Mouse (Mus musculus) layer of hippocampus, adult 2 months (tissue): ENCODE measurements around the gene Pheta2. TPM values are rescaled to one million over a fixed set of nuclear protein-coding genes. Genes with fewer than 3 reads are reported as not detected.

Experiments
- DNase-seq, 2 experiments: peaks; one replicate each; pipeline ENCODE4 v3.0.0; 2022; ENCODE audit warnings: low spot score in 2 of 2
- H3K27ac ChIP-seq: fragments of 200-600 bp; 2 replicates; pipeline ENCODE4 v1.8.1; 2022
- H3K4me3 ChIP-seq: fragments of 200-600 bp; 2 replicates; pipeline ENCODE4 v1.8.1; 2022; ENCODE audit warnings: mild to moderate bottlenecking
- CTCF ChIP-seq: fragments of 200-600 bp; conservative IDR thresholded peaks from 2 replicates; pipeline ENCODE4 v1.8.1; 2022; ENCODE audit warnings: antibody characterized with exemption, mild to moderate bottlenecking, moderate library complexity
- total RNA-seq, 2 experiments: library from RNA; stranded (reverse); gene quantifications; 2 replicates each; pipeline ENCODE4 v1.2.3; 2021

The Pheta2 gene
- total RNA-seq, 2 experiments from 2014 or later, result 0.41 to 0.64 TPM

DNA sequence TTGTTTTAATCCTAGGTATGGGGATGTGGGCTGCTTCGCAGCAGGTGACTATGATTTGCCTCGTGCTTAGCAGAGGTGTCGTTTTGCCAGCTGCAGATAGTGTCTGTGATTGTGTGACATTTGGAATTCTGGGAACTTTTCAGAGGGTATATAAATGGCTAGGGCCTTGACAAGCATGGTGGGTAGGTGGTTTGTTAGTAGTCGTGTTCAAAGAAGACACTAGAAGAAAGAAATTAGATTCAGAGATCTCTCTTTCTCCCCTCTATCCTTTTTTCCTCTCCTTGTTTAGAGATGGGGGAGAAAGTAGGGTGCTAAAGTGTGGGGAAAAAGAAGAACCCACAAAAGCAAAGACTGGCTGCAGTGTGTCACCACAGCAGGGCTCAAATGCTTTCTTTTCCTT lies 29.4 kb downstream of the Pheta2 start:
- no peak overlapping the region for H3K27ac ChIP-seq
- TF ChIP-seq CTCF, result no peak
- H3K4me3 ChIP-seq, result no peak overlapping the region
- DNase-seq, result no peak

DNA sequence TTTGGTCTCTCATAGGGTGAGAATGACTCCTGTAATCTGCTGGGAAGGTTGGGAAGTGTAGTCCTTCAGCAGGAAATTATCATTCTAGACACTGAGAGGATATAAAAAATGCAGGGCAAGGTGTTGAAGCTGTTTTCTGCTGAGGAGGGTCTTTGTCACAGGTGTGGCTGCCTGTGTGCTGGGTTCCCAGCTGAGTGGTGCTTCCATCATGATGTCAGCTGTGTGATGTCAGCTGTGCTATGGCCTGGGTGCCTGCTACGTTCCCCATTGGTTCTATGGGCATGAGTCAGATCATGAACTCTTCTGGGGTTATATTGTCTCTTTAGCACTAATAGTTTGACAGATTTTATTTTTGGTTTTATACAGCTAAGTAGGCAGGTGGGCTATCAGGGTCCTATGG lies 30.1 kb downstream of the Pheta2 start:
- H3K4me3 ChIP-seq, result no peak overlapping the region
- no peak for DNase-seq
- TF ChIP-seq CTCF, result no peak

DNA sequence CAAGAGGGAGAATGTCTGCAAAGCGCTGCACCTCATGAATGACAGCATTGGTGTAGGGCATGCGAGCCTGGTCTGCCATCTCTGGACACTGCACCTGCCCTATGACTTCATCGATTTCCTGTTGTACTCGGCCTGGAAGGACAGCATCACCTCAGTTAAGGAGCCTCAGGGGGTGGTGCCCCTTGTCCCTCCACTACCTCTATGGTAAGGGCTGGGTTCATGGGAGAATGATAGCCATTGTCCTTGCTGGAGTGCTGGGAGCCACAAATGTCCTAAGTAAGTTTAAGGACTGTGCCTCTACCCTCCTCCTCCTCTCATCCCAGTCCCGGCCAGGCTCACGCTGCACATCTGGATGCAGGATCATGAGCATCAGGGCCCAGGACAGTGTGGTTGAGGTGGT lies 33.7 kb downstream of the Pheta2 start:
- DNase-seq, result no peak
- TF ChIP-seq CTCF, result no peak
- H3K27ac ChIP-seq, result no peak overlapping the region

More for the DNA sequence above, 30.1 kb downstream of the Pheta2 start:
- no peak overlapping the region for H3K27ac ChIP-seq

DNA sequence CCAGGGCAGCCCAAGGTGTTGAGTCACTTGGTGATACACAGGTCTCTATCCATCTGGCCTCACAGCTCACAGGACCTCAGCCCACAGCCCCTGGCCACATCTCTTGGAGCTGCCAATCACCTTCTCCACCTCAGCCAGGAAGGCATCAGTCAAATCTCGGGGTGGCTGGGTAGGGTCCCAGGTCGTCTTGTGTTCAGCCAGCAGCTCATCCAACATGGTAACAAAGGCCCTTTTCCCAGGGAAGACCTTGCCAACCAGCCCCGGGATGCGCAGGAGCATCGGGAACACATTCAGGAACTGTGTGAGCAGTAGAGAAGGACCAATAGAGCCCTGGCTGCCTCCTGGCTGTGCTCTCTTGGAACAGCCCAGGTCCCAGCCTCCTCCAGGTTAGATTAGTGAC lies 34.2 kb downstream of the Pheta2 start:
- DNase-seq, result no peak
- no peak for TF ChIP-seq CTCF
- H3K27ac ChIP-seq, result no peak overlapping the region
- no peak overlapping the region for H3K4me3 ChIP-seq

More for the DNA sequence above, 33.7 kb downstream of the Pheta2 start:
- no peak overlapping the region for H3K4me3 ChIP-seq

DNA sequence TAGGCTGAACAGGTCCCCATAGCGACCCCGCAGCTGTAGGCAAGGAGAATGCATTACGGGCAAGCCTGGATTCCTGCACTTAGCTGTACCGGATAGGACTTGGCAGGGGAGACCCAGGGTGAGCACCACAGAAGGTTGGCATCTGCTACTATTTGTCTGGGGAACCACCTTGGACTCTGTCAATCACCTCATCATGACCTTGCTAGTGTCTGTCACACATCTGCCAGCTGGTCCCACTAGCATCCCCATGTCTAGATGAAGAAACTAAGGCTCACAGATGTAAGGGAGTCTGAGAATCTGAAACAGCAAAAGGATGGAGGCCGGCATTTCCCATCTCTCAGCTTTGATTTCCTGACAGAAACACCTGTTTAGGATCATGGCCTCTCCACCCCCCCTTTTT lies 35.7 kb downstream of the Pheta2 start:
- no peak for TF ChIP-seq CTCF
- Histone ChIP-seq H3K27ac (no peak overlapping the region), H3K4me3 (no peak overlapping the region)
- DNase-seq, result no peak

DNA sequence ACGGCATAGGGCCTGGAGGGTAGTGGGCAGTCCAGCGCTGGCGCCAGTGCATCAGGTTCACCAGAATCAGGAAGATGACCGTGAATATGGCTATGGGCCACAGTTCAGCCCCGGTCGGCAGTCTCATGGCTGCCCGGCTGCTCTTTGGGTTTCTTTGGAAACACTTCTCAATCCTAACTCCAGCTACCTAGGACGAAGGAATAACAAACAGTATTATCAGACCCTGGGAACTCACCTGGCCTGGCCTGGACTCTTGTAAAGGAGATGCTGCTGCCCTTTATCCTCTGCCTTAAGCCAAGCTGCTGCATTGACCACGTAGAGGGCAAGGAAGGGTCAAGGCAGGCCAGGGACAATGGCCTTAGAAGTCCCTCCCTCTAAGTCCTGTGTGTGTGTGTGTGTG lies 37.1 kb downstream of the Pheta2 start:
- no peak for DNase-seq
- H3K27ac ChIP-seq, result peak overlapping the region; percentile 92
- no peak for TF ChIP-seq CTCF
- H3K4me3 ChIP-seq, result no peak overlapping the region; the same call in 1 of the 2 replicates

DNA sequence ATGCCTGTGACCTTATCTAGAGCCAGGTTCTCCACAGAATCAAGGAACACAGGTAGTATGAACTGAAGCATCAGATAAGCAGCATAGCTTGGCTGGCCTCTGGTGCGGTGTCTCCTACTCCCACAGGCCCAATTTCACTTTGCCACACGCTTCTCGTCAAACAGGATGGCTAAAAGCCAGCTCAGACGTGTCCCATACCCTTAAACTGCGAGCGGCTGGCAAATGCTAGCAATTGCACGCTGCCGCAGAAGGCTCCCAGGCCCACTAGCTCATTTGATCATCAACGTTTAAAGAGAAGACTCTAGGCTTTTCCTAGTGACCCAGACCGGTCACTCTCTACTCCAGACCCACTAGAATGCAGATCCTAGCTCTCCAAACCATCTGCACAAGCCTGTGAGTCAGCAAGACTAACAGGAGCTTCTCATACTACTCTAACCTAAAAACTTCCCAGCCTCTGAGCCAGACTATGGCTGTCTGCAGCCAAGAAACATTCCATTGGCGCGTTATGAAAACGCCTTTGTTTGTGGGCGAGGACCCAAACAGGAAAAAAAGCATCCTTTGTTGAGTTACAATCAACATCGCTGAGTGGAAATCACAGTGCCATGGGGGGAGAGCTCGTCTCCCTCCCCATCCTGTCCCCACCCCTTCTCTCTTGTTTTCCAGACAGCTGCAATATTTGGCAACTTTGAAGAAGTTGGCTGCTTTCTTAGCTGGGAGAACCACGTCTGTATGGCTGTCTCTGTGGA lies 37.8 kb downstream of the Pheta2 start:
- Histone ChIP-seq H3K4me3 (no peak overlapping the region; the same call in 1 of the 2 replicates), H3K27ac (peak overlapping the region; percentile 92)
- peak; percentile 59 to 78 for DNase-seq
- TF ChIP-seq CTCF, result no peak

DNA sequence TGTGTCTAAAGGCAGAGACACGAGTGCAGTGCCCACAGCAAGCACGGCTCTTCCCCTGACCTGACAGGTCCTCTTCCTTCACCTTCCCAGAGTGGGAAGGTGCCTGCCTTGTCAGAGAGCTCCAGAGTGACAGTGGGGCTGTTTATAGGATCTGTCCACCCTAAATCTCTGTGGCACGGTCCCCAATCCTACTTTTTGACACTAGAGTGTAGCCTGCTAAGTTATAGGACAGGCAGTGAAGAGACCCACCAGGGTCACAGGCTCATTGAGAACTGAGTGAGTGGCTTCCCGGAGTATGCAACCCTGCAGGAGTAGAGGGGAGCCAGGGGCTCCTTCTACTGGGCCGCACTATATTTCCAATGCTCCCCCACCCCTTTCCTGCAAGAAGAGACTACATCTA lies 39.0 kb downstream of the Pheta2 start:
- DNase-seq, result no peak
- no peak for TF ChIP-seq CTCF
- Histone ChIP-seq H3K4me3 (no peak overlapping the region; the same call in 1 of the 2 replicates), H3K27ac (peak overlapping the region; percentile 92)

DNA sequence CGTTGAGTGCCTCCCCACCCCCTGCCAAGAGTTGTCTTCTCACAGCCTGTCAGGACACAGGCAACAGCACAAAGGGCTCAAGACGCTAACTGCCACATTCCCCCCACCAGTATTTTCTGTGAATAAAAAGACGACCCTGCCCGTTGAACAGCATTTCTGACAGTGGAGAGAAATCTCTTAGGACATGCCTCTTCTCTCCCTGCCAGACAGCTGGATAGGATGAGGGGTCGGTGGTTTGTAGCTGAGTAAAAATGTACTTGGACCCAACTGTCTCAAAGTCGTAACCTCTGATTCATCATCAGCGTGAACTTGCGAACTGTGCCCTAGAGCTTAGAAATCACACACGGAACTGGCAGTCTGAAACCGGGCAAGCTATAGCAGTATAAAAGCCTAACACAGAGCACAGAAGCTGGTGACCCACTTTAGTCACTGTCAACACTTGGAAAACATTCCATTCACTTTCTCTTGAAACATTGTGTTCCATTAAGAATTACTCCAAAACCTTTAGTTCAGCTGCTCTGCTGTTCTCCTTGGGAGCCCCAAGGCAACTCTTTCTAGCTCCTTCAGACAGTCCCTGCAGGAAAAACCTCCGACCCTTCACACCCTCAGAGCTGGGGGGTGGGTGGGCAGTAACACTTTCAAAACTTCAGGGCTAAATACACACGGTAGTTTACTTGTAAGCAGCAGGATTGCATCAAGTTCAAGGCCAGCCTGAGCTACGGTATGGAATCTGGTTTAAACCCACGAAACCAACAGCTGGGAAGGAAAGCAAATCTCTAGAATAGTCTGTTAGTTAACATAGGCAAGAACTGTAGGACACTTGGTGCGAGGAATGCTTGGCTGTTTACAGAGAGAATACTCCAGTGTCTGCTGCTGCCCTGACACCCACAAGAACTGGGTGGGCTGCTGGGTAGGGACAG lies 39.8 kb downstream of the Pheta2 start:
- H3K4me3 ChIP-seq, result peak overlapping the region; percentile 58
- TF ChIP-seq CTCF, result no peak
- H3K27ac ChIP-seq, result peak overlapping the region; percentile 92
- no peak for DNase-seq

DNA sequence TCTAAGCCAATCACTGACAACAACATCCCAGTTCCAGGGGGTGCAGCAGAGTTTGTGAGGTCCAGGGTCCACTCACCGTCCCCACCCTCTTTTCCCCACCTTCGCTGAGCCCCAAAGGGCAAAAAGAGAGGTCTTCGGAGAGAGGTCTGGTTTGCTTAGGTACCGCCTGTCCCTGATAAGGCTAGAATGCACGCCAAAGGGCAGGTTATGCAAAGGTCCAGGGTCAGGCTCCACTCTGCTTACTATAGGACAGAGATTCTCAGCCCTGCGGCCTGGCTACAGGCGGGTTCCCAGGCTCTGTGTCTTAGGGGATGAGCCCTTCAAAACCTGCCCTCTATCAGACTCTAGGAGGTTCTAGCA lies 40.7 kb downstream of the Pheta2 start:
- Histone ChIP-seq H3K27ac (peak overlapping the region; percentile 92), H3K4me3 (peak overlapping the region; percentile 58)
- no peak for TF ChIP-seq CTCF
- no peak for DNase-seq

DNA sequence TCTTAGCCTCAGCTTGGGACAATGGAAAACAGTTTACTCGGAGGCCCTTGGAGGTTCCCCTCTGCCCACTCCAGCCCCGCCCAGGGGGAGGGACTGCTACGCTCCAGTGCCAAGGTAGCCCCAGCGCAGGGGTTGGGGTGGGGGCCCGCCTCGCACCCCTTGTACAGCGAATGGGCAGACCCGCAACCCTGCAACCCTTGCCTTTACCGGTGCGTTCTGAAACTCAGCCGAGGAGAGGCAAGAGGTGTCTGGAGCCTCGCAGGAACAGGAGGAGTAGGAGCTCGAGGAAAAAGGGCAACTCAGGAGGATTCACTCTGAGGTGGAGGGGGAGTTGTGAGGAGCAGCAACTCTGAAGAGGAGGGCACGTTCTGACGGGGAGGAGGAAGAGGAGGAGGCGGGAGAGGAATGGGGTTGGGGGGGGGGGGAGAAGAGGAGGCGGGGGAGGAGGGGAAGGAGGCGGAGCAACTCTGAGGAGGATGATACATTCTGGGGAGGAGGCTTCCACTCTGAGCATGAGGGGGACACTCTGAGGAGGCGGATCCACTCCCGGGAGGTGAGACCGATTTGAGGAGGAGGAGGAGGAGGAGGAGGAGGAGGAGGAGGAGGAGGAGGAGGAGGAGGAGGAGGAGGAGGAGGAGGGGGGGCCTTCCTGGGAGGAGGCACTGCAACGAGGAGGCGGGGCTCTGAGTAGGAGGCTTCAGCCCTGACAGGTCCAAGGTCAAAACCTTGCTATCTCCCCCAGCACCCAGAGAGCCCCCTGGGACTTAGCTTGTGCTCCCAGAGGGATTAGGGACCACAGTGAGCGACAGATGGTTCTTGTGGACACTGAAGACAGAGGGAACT lies 41.4 kb downstream of the Pheta2 start, which contains the start of gene Cyp2d22:
Cyp2d22 (minus strand) TSS at position 390 of the 843 bp plus-strand sequence.
- H3K4me3 ChIP-seq, result peak within 1 kb of the TSS; percentile 58
- no peak for TF ChIP-seq CTCF
- peak in 1 of 2 experiments; percentile 31 for DNase-seq
- peak within 1 kb of the TSS; percentile 92 for H3K27ac ChIP-seq

DNA sequence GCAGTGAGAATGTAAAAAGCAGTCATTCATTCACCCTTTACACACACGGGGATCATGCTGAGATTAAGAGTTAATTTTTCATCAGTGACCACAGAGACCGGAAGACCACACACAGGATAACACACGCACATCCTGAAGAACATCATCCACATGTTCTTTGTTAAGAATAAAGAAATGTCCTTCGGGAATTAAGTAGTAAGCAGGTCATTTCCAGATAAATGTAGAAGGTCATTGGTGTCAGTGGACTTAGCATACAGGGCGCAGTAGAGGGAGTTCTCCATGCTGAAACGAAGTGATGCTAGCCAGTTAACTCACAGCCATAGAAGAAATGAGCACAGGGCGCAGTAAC lies 41.9 kb downstream of the Pheta2 start:
- Histone ChIP-seq H3K4me3 (peak overlapping the region; percentile 50), H3K27ac (peak overlapping the region; percentile 83)
- no peak for TF ChIP-seq CTCF
- DNase-seq, result no peak

DNA sequence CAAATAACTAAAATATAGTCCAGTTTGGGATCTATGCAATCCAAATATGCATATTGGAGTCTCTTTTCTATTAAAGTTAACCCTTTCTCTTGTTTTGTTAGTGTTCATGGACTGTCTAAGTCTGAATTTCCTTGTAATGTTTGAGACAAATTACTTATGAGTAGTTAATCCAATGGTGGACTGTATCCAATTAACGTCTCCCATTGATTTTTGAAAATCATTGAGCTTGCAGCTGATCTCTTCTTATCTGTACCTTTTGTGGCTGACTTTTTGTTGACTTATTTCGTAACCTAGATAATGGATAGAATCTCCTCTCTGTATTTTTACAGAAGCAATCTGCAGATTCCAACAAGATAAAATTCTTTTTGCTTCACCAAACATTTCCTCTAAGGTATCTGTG lies 43.7 kb downstream of the Pheta2 start:
- Histone ChIP-seq H3K27ac (peak overlapping the region; percentile 83; the same call in 1 of the 2 replicates), H3K4me3 (no peak overlapping the region)
- DNase-seq, result no peak
- no peak for TF ChIP-seq CTCF
